Mouse (Mus musculus) CD8-positive naive resting alpha-beta T cell, adult 2 months (primary cell): ENCODE results near the gene Sulf2.
"Not testable (repeated sequence)": the region's sequence is repeated elsewhere in the genome, so short reads cannot be mapped to it uniquely, and the experiment has no call there.

Experiments
- DNase-seq, 2 experiments: peaks; one replicate each; pipeline ENCODE4 v3.0.0; 2022; ENCODE audit warnings: low read depth in 2 of 2, low spot score in 2 of 2

Sulf2 gene

DNA sequence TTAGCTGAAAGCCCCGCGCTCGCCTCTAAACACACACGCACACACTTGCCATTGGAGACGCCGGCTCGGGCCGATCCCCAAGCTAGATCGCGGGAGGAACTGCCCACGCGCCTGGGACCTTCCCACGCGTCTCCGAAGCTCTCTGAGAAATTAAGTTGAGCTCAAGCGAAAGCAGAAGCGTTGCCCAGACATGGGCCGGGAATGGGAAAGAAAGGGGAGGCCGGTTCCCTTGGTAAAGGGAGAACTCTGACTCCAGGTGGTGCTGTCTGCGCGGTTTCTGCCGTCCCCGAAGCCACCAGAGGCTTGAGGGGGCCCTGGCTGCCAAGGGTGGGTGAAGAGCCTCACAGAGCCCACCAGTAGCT, at the start of gene Sulf2:
Gene Sulf2, minus strand, starts transcription at position 210 of the 362 bp plus-strand sequence.
- DNase-seq, result no peak

DNA sequence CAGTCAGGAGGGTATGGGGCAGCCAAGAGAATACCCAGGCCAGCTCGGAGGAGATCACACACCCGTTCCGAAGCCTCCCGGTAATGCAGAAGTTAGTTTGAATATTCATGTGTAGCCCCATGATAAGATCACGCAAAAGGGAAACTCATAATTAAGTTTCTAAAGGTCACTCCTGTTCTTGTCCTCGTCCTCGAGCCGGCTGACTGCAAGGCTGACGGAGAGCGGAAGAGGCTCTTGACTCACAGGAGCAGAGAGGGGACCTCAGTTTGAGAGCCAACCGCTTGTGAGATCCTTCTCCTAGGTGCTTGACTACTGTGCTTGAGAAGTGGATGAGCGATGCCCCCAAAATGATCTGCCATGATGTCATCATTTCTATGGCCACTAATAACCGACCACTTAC, 48.7 kb upstream of the Sulf2 start:
- DNase-seq, result no peak

DNA sequence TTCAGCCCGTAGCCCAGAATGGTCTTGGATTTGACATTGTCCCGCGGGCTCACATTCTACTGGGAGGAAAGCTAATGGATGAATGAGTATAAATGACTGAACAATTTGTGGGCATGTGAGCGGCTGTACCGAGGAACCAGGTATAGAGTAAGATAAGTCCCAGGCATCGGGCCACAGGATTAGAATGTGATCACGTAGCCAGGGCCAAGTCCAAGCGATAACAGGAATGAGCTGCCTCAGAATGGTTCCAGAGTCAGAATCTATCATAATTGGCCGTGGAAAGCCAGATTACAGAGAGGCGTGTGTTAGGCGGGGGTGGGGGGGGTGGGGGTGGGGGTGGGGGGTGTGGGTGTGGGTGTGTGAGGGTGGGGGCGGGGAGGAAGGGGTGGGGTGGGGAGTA, 48.2 kb upstream of the Sulf2 start:
- DNase-seq, result no peak

DNA sequence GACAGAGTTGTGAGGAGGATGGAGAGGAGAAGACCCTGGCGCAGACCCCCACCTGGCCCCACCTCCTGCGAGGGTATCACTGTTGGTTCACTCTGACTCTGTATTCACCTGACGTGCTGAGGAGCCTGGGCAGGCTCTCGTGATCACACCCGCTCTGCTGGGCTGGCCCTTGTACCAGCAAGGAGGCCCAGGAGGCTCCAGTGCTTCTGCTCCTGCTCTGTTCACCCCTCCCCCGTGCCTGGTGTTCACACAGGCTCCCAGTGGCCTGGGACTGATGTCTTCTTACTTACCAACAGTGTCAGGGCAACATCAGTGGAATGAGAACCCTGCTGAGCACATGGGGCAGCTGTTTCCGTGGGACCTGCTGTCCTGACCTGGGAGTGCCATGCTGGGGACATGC, 42.5 kb upstream of the Sulf2 start:
- DNase-seq, result no peak

DNA sequence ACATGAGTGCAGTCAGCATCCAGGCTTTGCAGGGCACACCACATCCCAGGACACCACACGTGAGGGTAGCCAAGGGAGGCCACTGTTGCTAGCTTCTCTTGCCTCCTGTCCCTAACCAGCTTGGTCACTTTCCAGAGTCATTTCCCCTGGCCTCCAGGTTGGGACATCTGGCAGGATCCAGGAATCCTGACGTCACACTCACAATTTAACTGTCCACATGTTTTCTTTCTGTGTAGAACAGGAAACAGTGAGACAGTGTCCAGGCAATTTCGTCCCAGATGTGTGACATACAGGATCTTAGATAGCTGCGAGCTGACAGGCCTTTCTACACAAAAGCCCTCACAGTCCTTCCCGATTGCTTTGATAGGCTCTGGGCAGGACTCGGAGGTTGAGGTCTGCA, 41.6 kb upstream of the Sulf2 start:
- no peak for DNase-seq

DNA sequence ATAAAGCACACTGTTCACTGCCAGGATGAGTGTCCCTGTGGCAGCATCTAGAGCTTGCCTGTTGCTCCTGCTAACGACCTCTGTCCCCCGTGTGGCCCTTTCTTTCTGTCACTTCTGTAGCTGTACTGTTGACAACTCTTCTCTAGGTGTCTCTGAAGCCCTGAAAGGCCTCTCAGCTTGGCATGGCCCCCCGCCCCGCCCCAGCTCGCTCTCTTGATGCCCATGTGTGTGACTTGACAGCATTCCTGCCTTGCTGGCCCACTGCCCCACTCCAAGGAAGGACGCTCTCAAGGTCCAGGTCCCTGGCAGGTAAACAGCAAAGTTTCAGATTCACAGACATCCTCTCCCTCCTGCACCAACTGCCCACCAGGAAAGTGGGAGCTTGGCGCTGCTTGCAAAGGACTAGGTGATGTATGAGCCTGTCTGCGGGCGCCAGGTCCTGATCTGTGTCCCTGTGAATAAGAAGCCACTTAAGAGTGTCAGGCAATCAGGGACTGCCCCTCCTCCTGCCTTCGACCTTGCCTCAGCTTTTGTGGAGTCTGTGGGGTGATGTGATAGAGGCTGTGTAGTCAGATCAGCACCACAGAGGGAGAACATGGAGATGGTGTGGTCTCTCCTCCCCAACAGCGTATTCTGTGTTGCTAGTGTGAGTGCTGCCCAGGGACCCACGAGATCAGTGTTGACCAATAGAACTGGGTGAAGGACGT, 40.8 kb upstream of the Sulf2 start:
- DNase-seq, result no peak

DNA sequence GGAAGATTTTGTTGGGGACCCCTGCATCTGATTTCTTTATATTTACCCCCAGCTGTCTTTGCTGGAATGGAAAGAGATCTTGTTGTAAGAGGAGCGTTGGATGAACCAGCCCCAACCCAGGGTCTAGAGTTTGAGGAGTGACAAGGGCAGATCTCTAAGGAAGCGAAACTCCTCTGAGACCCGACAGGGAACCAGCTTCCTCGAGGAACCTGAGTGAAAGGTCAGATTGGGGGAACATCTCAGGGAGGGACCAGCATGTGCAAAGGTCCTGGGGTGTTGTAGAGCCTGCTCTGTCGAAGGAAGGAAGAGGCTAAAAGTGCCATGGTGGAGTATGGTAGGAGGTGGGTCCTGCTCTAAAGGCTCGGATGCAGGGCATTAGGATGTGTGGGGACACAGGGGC, 39.6 kb upstream of the Sulf2 start:
- no peak for DNase-seq

DNA sequence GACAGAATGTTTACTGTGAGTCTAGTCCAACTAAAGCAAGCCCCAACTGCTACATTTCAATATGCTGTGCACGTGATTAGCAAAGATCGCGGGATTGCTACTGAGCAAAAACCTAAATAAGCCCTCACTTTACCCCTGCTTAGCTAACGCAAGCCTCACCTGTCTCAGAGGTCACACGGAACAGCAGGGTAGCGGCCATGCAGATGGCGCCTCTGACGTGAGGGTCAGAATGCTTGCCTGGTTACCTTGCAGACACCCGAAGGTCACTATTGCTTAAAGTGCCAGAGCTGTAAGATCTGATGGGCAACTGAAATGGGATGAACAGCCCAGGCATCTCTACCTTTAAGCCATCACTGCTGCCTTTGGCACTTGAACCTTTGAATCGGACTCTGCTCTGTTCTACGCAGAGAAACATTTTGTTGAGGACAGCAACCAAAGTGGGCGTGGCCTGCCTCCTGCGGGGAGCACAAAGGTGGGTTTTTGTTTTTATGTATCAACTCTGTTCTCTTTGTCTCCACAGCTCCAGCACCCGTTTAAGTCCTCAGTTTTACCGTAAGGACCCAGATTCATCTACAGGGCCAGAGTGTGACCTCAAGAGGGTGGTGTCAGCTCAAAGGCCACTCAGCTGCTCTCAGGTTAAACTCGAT, 38.8 kb upstream of the Sulf2 start:
- no peak for DNase-seq

DNA sequence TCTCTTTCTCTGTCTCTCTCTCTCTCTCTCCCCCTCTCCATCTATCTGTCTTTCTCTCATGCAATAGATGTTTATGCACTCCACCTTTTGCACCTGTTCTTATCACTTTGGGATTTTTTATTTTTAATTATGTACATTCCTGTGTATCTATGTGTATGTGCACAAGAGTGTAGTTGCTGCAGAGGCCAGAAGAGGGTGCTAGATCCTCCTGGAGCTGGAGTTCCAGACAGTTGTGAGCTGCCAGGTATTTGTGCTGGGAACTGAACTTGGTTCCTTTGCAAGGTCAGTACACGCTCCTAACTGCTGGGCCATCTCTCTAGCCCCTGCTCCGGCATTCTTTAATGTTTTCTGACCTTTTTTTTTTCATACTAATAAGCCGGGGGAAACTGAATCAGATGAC, 38.0 kb upstream of the Sulf2 start:
- DNase-seq, result no peak

DNA sequence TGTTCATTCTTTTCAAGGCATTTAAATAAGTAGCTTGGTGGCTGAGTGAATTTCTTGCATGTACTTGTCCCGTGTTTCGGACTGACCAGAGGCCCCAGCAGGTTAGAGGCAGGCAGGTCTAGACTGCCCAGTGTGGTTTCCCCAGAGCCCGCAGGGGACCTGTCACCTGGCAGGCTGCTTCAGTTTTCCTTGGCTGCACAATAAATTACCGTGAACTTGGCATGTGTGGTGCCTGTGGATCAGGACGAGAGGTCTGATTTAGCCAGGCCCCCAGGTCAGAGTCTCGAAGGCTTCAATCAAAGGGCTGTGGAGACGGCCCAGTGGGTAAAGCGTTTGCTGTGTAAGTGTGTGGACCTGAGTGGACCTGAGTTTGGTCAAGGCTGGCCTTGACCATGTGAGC, 35.4 kb upstream of the Sulf2 start:
- no peak for DNase-seq

DNA sequence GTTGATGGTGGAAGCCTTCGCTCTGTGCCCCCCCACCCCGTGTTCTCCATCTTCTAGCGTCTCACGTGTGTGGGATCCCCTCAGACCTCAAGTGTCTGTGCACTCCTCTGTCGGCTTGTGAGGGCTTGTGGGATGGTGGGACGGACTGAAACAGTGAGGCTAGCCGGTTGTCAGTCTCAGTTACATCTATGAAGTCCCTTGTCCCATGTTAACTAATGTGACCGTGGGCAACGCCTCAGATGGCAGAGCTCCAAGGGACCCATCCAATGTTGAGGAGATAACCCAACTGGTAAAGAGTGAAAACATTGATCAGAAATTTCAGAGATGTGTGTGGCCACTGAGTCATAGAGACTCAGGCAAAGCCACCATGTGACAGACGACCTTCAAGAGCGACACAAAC, 33.7 kb upstream of the Sulf2 start:
- DNase-seq, result no peak

DNA sequence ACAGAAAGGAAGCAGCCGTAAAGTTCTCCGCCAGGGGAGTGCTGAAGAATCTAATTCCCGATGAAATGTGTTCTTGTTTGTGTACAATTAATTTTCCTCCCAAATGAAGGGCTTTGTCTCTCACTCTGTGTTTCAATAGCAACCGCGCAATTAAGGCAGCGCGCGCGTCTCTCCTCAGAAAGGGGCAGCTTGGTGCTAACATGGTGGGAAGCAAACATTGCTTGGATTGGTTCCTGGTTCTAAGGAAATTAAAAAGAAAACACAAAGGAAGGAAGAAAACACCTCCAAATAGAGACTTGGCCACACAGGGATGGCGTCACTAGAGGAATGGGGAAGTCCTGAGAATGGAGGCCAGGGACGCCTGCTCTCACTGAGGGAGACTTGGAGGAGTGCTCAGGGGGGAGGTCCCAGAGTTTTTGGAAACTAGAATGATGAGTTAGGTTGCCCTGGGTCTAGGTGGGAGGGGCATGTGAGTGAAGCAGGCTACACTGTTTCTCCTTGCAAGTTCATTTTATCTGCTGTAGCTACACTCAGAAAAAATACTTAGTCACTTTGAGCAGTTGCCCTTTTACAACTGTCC, 32.5 kb upstream of the Sulf2 start:
- not testable (repeated sequence) for DNase-seq

DNA sequence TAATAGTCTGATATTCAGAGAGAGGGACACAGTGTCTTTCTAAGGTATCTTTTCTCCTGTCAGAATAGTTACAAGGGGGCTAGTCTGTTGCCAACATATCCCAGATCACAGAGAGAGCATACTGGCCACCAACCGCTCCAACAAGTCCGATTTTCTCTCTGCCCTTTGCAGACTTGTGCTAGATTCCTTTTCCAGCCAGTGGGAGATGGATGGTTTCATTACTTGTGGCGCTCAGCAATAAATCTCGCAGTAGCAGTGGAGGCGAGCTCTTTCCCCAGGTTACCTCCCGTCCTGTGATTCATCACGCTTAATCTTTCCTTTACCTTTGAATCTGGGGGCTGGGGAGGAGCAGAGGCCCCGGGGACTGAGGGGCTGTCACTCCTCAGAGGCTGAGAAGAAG, 31.9 kb upstream of the Sulf2 start:
- DNase-seq, result not testable (repeated sequence)

DNA sequence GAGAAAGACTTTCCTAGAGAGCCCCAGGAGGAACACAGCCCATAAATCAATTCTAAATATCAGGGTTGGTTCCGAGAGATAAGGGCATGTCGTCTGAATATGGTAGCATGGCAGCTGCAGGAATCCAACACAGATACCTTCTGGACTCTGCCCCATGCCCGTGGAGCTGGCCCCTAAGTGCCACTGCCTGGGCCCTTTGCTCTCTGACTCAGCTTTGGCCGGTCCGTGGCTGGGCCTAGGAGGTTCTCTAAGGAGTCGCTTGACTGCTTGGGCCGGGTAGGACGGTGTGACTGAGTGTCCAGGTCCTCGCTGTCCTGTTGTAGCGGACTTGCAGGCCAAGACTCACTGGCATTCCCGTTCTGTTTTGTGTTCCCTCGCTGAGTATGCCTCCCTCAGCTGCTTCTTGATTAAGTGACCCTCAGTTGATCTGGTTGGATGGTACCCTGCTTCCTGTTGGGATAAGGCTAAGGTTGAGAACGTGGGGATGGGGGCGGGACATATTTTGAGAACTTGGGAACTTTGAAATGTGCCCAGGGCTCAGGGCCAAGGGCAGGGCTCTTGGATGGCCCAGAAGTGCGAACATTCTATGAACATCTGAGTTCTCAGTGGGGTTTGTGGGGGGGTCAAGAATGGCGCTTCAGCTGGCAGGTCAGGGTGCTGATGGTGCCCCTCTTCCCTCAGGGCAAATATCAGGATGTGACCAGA, 30.9 kb upstream of the Sulf2 start:
- no peak for DNase-seq

DNA sequence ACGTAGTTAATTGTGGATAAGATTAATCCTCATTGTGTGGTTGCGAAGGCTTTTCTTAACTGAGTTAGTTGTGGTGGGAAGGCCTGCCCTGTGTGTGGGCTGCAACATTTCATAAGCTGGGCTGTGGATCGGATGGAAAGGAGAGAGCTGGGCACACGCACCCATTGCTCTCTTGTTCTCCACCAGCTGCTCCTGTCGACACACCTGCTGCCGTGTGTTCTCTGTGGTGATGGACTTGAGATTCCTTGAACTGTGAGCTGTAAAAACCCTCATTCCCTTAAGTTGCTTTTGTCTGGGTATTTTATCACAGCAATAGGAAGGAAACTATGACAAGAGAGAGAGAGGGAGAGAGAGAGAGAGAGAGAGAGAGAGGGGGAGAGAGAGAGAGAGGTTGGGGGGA, 30.3 kb upstream of the Sulf2 start:
- DNase-seq, result no peak

DNA sequence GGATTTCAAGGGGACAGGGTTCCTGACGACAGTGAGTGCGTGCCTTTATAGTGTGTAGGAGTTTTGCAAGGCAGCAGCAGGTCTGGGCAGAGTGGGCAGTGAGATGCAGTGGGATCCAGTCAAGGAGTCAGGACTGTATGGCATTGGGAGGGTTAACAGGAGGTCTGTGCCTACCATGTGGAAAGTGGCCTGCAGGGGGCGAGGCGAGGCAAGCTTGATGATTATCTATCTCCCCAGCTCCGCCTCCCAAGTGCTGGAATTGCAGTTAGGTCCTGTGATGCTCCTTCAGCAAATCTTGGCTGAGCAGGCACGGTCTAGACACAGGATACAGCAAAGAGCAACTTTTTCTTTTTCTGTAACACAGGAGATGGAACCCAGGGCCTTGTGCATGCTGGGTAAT, 29.0 kb upstream of the Sulf2 start:
- DNase-seq, result no peak

DNA sequence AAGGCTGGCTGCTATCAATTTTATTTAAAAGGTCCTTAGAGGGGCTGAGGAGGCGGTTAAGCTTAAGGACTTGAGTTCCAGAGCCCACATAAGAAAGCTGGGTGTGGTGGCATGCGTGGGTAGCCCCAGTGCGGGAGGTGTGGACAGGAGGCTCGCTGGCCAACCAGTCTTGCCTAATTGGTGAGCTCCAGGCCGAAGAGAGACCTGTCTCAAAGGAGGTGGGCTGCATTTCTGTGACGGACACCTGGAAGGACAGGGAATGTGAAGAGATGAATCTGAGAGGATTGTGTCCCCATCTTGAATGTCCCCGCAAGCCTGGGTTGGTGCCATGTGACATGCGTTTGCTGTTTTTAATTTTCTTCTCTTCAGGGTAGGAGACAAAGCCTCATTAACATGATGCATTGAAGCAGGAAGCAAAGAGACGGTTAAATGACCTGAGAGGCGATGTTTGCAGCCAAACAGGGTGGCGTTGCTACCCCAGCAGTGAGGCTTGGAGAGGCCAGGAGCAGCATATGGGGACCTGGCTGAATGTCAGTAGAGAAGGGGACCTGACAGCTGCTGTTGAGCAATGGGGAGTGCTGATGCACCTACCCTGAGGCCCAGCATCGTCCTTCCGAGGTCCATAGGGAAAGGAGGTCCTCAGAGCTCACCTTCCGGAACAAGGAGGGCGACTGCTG, 26.7 kb upstream of the Sulf2 start:
- DNase-seq, result no peak

DNA sequence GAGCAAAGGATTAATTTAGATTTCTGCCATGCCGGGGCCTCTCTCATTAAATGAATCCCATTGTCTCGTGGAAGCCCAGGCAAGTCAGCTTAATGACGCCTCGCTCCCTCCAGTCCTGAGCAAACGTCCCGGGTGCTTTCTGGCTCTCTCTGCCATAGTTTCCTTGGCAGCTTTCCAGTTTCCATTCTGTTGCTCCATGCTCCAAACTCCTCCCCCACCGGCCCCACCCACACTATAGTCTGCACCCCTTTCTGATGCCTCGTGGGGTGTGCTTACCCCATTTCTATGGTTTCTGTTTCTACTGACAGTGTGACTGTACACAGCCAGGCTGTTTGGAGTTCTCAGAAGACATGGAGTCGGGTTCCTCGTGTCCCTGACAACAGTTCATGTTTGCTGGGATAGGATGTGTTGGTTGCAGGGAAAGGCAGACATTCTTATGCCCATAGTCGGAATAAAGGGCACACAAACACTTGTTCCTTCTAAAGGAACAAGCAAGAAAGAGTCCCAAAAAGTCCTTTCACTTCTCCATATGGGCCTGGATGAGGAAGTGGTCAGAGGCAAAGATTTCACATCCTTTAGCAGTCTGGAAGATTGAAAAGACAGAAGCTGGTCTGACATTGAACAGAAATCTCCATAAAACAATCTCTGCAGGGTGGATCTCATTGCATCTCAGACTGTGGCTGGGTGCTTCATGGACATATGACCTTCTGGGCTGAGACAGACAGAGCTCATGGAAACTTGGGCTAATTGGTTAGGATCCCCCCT, 25.5 kb upstream of the Sulf2 start:
- DNase-seq, result no peak

DNA sequence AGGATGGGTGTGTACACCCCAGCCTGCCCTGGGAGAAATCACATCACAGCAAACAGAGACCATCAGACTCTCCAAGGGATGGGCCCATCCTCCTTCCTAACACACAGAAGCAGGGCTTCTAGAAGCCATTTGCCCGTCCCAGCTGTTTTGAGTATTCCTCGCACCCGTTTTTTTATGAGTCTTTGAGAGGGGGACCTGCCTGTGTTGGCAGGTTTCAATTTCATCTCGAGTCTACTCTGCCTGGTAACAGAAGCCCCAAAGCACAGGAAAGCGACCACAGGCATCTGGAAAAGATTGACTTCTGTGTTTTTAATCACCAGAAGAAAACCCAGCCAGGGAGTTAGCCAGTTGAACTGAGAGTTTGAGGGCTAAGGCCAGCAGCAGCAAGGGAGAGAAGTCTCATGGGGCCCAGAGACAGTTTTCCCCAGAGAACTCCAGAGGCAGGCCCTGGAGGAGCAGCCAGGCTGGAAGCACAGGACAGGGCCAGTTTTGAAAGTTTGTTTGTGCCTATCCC, 24.7 kb upstream of the Sulf2 start:
- no peak for DNase-seq

DNA sequence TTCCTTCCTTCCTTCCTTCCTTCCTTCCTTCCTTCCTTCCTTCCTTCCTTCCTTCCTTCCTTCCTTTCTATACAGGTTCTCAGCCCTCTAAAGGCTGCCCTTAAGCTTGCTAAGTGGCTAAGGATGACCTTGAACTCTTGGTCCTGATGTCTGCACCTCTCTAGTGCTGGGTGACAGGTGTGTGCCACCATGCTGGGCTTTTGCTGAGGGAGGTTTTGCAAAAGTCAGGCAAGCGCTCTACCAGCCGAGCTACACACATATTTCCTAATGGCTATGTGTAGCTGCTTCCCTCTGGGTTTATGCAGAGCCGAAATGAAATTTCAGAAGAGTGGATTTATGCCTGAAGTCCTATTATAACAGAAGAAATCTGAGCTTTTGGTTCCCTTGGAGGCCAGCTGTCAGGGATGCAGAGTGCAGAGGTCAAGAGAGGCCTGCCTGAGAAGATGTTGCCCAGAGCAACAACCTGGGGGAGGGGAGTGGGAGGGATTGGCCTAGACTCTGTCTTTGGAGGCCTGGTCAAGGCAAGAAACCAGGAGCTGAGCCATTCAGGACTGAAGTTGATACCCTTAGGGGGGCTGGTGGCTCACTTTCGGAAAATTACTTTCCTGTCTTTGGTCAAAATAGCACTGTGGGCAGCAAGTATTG, 24.1 kb upstream of the Sulf2 start:
- DNase-seq, result no peak
